Mouse (Mus musculus) cerebellum, adult 2 months (tissue): ENCODE data around the gene Krtap6-1. TPM values are rescaled to one million over a fixed set of nuclear protein-coding genes. Genes with fewer than 3 reads are reported as not detected.
"Not testable (repeated sequence)": the region's sequence is repeated elsewhere in the genome, so short reads cannot be mapped to it uniquely, and the experiment has no call there.

ENCODE experiments used
- DNase-seq, 2 experiments: peaks; one replicate each; pipeline ENCODE4 v3.0.0; 2021
- H3K27ac ChIP-seq: fragments of 200-500 bp; 2 replicates; pipeline ENCODE4 v1.5.1; 2012; ENCODE audit warnings: low read length, control low read depth, inconsistent platforms; ENCODE audit not compliant: insufficient read depth
- H3K27me3 ChIP-seq: fragments of 200-500 bp; 2 replicates; pipeline ENCODE4 v1.6.1; 2012; ENCODE audit warnings: inconsistent platforms, mild to moderate bottlenecking, low read length, moderate library complexity; ENCODE audit not compliant: control insufficient read depth, insufficient read depth
- H3K4me1 ChIP-seq: fragments of 200-500 bp; 2 replicates; pipeline ENCODE4 v1.6.1; 2011; ENCODE audit warnings: low read length; ENCODE audit not compliant: control insufficient read depth, insufficient read depth
- H3K4me3 ChIP-seq: fragments of 200-500 bp; replicated peaks from 2 replicates; pipeline ENCODE3; 2011; ENCODE audit warnings: mild to moderate bottlenecking, low read depth, low read length, control low read depth; ENCODE audit not compliant: insufficient read depth
- CTCF ChIP-seq: fragments of 200-500 bp; IDR thresholded peaks from 2 replicates; pipeline ENCODE4 v1.5.1; 2011; ENCODE audit warnings: low read depth, mild to moderate bottlenecking, control low read depth, low read length, moderate library complexity, borderline replicate concordance; ENCODE audit not compliant: insufficient read depth
- POLR2A ChIP-seq: fragments of 200-500 bp; IDR thresholded peaks from 2 replicates; pipeline ENCODE4 v1.6.1; 2011; ENCODE audit warnings: low read length, control low read depth, borderline replicate concordance; ENCODE audit not compliant: insufficient read depth
- WGBS: fragments of 180-500 bp; shearing (Covaris S2); methylation state at CpG from one replicate; pipeline ENCODE4 v1.1.7; 2018; 5-methylcytosine and 5-hydroxymethylcytosine counted together
- polyA plus RNA-seq: library from polyadenylated mRNA; depleted of rRNA; stranded (reverse); fragments of >200 nt; gene quantifications from 2 replicates; pipeline ENCODE4 v1.2.3, GENCODE M21; 2012; rRNA removed

The Krtap6-1 gene
- not detected in 2 replicates for polyA plus RNA-seq

- not testable (repeated sequence) for DNase-seq, H3K4me1 ChIP-seq, H3K4me3 ChIP-seq, H3K27ac ChIP-seq, H3K27me3 ChIP-seq
- WGBS: 91% methylated on average over 3 of the region's 3 CpGs
These were observed at the start of gene Krtap6-1 for GRCm38 (mm10) chr16:89031399-89031798. Gene Krtap6-1, plus strand, starts transcription at chr16:89031699.

- no peak for TF ChIP-seq POLR2A
- no peak for TF ChIP-seq CTCF
- H3K4me1 ChIP-seq: no peaks in the 10 kb centered on the region
- 76% methylated on average over 5 of the region's 5 CpGs for WGBS
These were observed 20.8 kb upstream of the Krtap6-1 start, which contains the start of gene Krtap22-2 for GRCm38 (mm10) chr16:89010659-89011058. Gene Krtap22-2, minus strand, starts transcription at chr16:89010759.

DNA sequence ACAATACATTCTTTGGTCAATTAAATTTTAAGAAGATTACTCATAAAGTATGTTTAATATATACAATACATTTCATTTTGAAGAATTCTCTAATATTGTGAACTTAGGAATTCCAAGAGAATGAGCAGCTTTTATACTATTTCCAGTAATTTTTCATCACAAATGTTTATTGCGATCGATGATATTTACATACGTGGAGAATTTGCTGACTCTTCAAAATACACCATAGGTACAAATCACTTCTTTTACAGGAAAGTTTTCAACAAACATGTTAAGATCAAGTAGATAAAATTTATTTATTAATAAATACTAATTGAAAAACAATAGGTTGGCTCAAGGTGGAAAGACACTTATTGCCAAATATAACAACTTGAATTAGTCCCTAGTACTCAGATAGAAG lies 17.5 kb upstream of the Krtap6-1 start:
- TF ChIP-seq CTCF (no peak), POLR2A (no peak)
- 98% methylated on average over 3 of the region's 3 CpGs for WGBS
- Histone ChIP-seq H3K4me3 (no peak overlapping the region), H3K4me1 (no peaks in the 10 kb centered on the region), H3K27ac (no peak overlapping the region), H3K27me3 (no peaks in the 10 kb centered on the region)
- no peak for DNase-seq

More at GRCm38 (mm10) chr16:89010659-89011058, 20.8 kb upstream of the Krtap6-1 start, which contains the start of gene Krtap22-2:
- no peaks in the 10 kb centered on the region for H3K27me3 ChIP-seq
- no peak within 1 kb of the TSS for H3K4me3 ChIP-seq
- DNase-seq: no peak
- no peak within 1 kb of the TSS for H3K27ac ChIP-seq

- DNase-seq, H3K4me1 ChIP-seq, H3K4me3 ChIP-seq, H3K27ac ChIP-seq, H3K27me3 ChIP-seq: not testable (repeated sequence)
- WGBS: 94% methylated on average over 3 of the region's 3 CpGs
These were observed 16.5 kb upstream of the Krtap6-1 start, which contains the start of gene Gm10229 for GRCm38 (mm10) chr16:89014984-89015383. Gene Gm10229, plus strand, starts transcription at chr16:89015284.

DNA sequence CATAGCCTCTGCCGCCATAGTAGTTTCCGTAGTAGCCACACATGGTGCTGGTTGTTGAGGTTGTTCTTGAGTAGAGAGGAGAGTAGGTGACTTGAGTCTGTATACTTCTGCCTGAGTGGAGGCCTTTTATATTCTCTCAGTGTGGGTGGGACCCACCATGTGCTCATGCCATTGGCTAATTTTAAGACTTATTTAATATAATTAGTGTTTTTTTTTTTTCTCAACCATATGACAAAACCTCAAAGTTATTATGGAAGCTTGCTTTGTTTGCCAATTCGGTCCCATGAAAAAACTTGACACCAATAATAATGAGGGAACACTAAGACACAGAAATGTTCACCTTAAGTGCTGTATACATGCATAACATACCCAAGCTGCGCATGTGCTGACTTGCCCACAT lies 9.9 kb downstream of the Krtap6-1 start, which contains the start of gene Gm10228:
Gene Gm10228, minus strand, starts transcription at position 101 of the 400 bp plus-strand sequence.
- H3K4me3 ChIP-seq, H3K4me1 ChIP-seq, H3K27me3 ChIP-seq, H3K27ac ChIP-seq, DNase-seq: not testable (repeated sequence)
- WGBS: 89% methylated on average over 2 of the region's 4 CpGs

DNA sequence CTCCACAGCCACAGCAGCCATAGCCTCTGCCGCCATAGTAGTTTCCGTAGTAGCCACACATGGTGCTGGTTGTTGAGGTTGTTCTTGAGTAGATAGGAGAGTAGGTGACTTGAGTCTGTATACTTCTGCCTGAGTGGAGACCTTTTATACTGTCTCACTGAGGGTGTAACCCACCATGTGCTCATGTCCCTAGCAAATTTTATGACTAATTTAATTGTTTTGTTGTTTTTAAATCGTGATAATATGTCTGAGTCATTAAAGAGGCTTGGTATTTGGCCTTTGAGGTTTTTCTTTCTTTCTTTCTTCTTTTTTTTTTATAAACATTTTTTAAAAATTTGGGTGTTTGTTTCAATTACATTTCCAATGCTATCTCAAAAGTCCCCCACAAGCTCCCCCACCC lies 16.3 kb downstream of the Krtap6-1 start, which contains the start of gene Krtap6-5:
Gene Krtap6-5, minus strand, starts transcription at position 101 of the 400 bp plus-strand sequence.
- no peak within 1 kb of the TSS for H3K27ac ChIP-seq
- 90% methylated on average over 3 of the region's 3 CpGs for WGBS
- H3K27me3 ChIP-seq: no peaks in the 10 kb centered on the region
- H3K4me1 ChIP-seq: no peaks in the 10 kb centered on the region
- no peak for TF ChIP-seq CTCF
- no peak for TF ChIP-seq POLR2A
- no peak within 1 kb of the TSS for H3K4me3 ChIP-seq
- DNase-seq: no peak

DNA sequence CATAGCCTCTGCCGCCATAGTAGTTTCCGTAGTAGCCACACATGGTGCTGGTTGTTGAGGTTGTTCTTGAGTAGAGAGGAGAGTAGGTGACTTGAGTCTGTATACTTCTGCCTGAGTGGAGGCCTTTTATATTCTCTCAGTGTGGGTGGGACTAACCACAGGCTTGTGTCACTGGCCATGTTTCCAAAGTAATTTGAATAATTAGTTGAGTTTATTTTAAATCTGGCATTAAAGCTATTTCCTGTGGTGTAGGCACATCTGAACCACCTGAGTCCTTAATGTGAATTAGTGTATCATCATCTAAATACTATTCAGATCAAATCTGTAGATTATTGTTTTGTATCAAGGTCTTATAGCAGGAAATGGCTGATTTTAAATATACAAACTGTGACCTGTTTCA lies 32.4 kb downstream of the Krtap6-1 start, which contains the start of gene 1110025L11Rik:
Gene 1110025L11Rik, minus strand, starts transcription at position 101 of the 400 bp plus-strand sequence.
- whole genome bisulfite sequencing: no CpG with 5 or more reads among the region's 2 CpGs
- not testable (repeated sequence) for H3K27me3 ChIP-seq, DNase-seq, H3K4me1 ChIP-seq, H3K4me3 ChIP-seq, H3K27ac ChIP-seq

DNA sequence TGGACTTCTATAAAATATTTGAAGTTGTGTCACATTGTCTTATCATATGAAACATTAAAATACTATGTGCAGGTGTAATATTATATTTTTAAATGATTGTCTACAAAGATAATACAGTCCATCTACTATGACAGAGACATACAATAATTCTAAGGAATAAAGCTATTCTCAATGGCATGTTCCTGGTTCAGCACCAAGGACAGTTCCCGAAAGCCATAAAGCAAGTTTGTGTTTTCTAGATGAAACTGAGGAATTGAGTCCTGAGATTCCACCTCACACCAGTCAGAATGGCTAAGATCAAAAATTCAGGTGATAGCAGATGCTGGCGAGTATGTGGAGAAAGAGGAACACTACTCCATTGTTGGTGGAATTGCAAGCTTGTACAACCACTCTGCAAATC lies 39.5 kb downstream of the Krtap6-1 start:
- not testable (repeated sequence) for H3K4me3 ChIP-seq, H3K4me1 ChIP-seq, H3K27ac ChIP-seq, DNase-seq, H3K27me3 ChIP-seq
- 81% methylated on average over 2 of the region's 2 CpGs for WGBS

Other genes starting within 250 kb of the Krtap6-1 start
- gene Gm20741, start 219.5 kb upstream of the Krtap6-1 start, polyA plus RNA-seq: not detected in 2 replicates
- gene Krtap15, start 211.5 kb upstream of the Krtap6-1 start, polyA plus RNA-seq: not detected in 2 replicates
- gene Krtap14, start 205.6 kb upstream of the Krtap6-1 start, polyA plus RNA-seq: not detected in 2 replicates
- not detected in 2 replicates for gene Krtap19-1, start 162.3 kb upstream of the Krtap6-1 start, polyA plus RNA-seq
- gene Krtap19-2, start 157.4 kb upstream of the Krtap6-1 start, polyA plus RNA-seq: not detected in 2 replicates
- gene Krtap19-3, start 153.7 kb upstream of the Krtap6-1 start, polyA plus RNA-seq: not detected in 2 replicates
- not detected in 2 replicates for gene Krtap19-4, start 146.6 kb upstream of the Krtap6-1 start, polyA plus RNA-seq
- gene Krtap19-5, start 135.2 kb upstream of the Krtap6-1 start, polyA plus RNA-seq: not detected in 2 replicates
- not detected in 2 replicates for gene Krtap19-9b, start 99.4 kb upstream of the Krtap6-1 start, polyA plus RNA-seq
- gene Krtap16-3, start 68.8 kb upstream of the Krtap6-1 start, polyA plus RNA-seq: not detected in 2 replicates
- not detected in 2 replicates for gene Krtap22-2, start 20.9 kb upstream of the Krtap6-1 start, polyA plus RNA-seq
- gene Gm10229, start 16.4 kb upstream of the Krtap6-1 start, polyA plus RNA-seq: not detected in 2 replicates
- not detected in 2 replicates for gene Gm10228, start 9.8 kb downstream of the Krtap6-1 start, polyA plus RNA-seq
- not detected in 2 replicates for gene Krtap6-5, start 16.2 kb downstream of the Krtap6-1 start, polyA plus RNA-seq
- gene 1110025L11Rik, start 32.3 kb downstream of the Krtap6-1 start, polyA plus RNA-seq: not detected in 2 replicates
- gene Krtap6-3, start 52.3 kb downstream of the Krtap6-1 start, polyA plus RNA-seq: not detected in 2 replicates
- gene Gm6358, start 109.2 kb downstream of the Krtap6-1 start, polyA plus RNA-seq: not detected in 2 replicates
- not detected in 2 replicates for gene Gm10061, start 119.4 kb downstream of the Krtap6-1 start, polyA plus RNA-seq
- not detected in 2 replicates for gene Gm9789, start 126.3 kb downstream of the Krtap6-1 start, polyA plus RNA-seq
- gene Gm7735, start 137.8 kb downstream of the Krtap6-1 start, polyA plus RNA-seq: not detected in 2 replicates
- not detected in 2 replicates for gene 1110057P08Rik, start 143.0 kb downstream of the Krtap6-1 start, polyA plus RNA-seq
- gene Krtap20-2, start 174.2 kb downstream of the Krtap6-1 start, polyA plus RNA-seq: not detected in 2 replicates